Mouse (Mus musculus) small intestine, adult 2 months (tissue): ENCODE measurements at regions not wholly inside any gene's neighbourhood (a gene's known extent, or its start where the extent isn't known, plus 50 kb on each side); places are given as distances from the start of the nearest gene placed in this dataset.

Experiments used
- CTCF ChIP-seq: fragments of 200-500 bp; IDR thresholded peaks from 2 replicates; pipeline ENCODE4 v1.5.1; 2012; ENCODE audit warnings: low read depth, mild to moderate bottlenecking, control low read depth, inconsistent platforms, low read length, moderate library complexity, mixed read lengths; ENCODE audit not compliant: insufficient replicate concordance, insufficient read length; ENCODE audit errors: extremely low read depth
- POLR2A ChIP-seq: fragments of 200-500 bp; IDR thresholded peaks from 2 replicates; pipeline ENCODE4 v1.6.1; 2012; ENCODE audit warnings: low read depth, mild to moderate bottlenecking, control low read depth, inconsistent platforms, low read length, moderate library complexity

GRCm38 (mm10) chr4:149840511-149841292 lies 66.6 kb upstream of the Slc25a33 start:
- TF ChIP-seq CTCF (no peak), POLR2A (no peak)
